Mouse (Mus musculus) stomach, postnatal 0 days (tissue): ENCODE measurements around the gene Opcml. TPM values are rescaled to one million over a fixed set of nuclear protein-coding genes. Genes with fewer than 3 reads are reported as not detected.

Source experiments
- ATAC-seq: fragments of 200-750 bp; cut with Nextera tagmentation; 2 replicates; pipeline ENCODE4 v1.8.0; 2017; ENCODE audit not compliant: low FRiP score, low TSS enrichment
- DNase-seq: peaks from one replicate; pipeline ENCODE4 v3.0.0-alpha.2; 2016; ENCODE audit warnings: low spot score
- H3K27ac ChIP-seq: fragments of 300-500 bp; sonication (generic); replicated peaks from 2 replicates; pipeline ENCODE4 v1.5.1; 2014; ENCODE audit warnings: mild to moderate bottlenecking, control low read depth
- H3K27me3 ChIP-seq: fragments of 300-500 bp; sonication (generic); 2 replicates; pipeline ENCODE4 v1.6.1; 2014; ENCODE audit warnings: low read length; ENCODE audit not compliant: control insufficient read depth, insufficient read depth
- H3K36me3 ChIP-seq: fragments of 300-500 bp; sonication (generic); 2 replicates; pipeline ENCODE4 v1.6.1; 2014; ENCODE audit warnings: low read length, mixed read lengths; ENCODE audit not compliant: control insufficient read depth, insufficient read depth
- H3K4me1 ChIP-seq: fragments of 300-500 bp; sonication (generic); replicated peaks from 2 replicates; pipeline ENCODE4 v1.6.1; 2014; ENCODE audit warnings: antibody characterized with exemption; ENCODE audit not compliant: control insufficient read depth, insufficient read depth
- H3K4me2 ChIP-seq: fragments of 300-500 bp; sonication (generic); replicated peaks from 2 replicates; pipeline ENCODE4 v1.6.1; 2014; ENCODE audit warnings: low read depth, mild to moderate bottlenecking, control low read depth, moderate library complexity
- H3K4me3 ChIP-seq: fragments of 300-500 bp; sonication (generic); 2 replicates; pipeline ENCODE4 v1.5.1; 2014; ENCODE audit warnings: low read depth, low read length, control low read depth
- H3K9ac ChIP-seq: fragments of 300-500 bp; sonication (generic); 2 replicates; pipeline ENCODE4 v1.6.1; 2014; ENCODE audit warnings: mild to moderate bottlenecking, low read length, control low read depth, mixed read lengths
- H3K9me3 ChIP-seq: fragments of 300-500 bp; sonication (generic); 2 replicates; pipeline ENCODE4 v1.6.1; 2016; ENCODE audit warnings: low read length; ENCODE audit not compliant: control insufficient read depth
- CTCF ChIP-seq: IDR thresholded peaks from 2 replicates; pipeline ENCODE4 v1.5.1; 2016; ENCODE audit warnings: antibody characterized with exemption, low read depth, mild to moderate bottlenecking, moderate library complexity
- EP300 ChIP-seq: optimal IDR thresholded peaks from 2 replicates; pipeline ENCODE3; 2016; ENCODE audit warnings: antibody characterized with exemption
- WGBS: fragments of 180-500 bp; shearing (Covaris S2); extraction: QIAGEN DNeasy Blood & Tissue Kit; methylation state at CpG from one replicate; pipeline ENCODE4 v1.1.7; 2014; 5-methylcytosine and 5-hydroxymethylcytosine counted together
- polyA plus RNA-seq: library from polyadenylated mRNA; unstranded; fragments of >200 nt; fragmentation: Nextera tagmentation; extraction: Ambion mirVana; gene quantifications from 2 replicates; pipeline ENCODE4 v1.2.1, GENCODE M21; 2015

Opcml gene
- polyA plus RNA-seq, 1 experiment from 2014 or later, result 1.1 TPM

DNA sequence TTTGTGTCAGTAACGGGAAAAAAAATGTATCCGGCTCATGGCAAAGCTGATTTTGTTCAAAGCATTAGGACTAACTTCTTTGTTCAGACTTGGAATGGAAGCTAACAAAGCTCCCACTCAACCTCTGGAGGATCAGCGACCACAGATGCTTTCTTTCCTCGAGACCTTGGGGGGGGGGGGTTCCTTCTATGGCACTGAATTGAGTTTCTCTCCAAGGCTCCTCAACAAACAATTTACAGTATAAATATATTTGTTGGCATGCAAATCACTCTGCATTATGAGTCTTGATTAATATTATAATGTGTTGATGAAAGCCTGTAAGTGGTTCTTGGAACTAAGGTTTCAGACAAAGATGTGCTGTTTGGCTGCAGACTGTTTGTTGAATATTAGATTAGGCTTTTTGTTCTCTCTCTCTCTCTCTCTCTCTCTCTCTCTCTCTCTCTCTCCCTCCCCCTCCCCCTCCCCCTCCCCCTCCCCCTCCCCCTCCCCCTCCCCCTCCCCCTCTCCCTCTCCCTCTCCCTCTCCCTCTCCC lies 797.3 kb downstream of the Opcml start:
- Histone ChIP-seq H3K9me3 (no peaks in the 10 kb centered on the region), H3K36me3 (no peaks in the 10 kb centered on the region), H3K27ac (no peak overlapping the region), H3K4me2 (no peak overlapping the region), H3K4me1 (no peaks in the 10 kb centered on the region), H3K9ac (no peak overlapping the region), H3K27me3 (no peaks in the 10 kb centered on the region), H3K4me3 (no peak overlapping the region)
- WGBS, result 77% methylated on average over 4 of the region's 4 CpGs
- DNase-seq (no peak), ATAC-seq (no peak)
- TF ChIP-seq EP300, result no peak
- no peak for TF ChIP-seq CTCF

DNA sequence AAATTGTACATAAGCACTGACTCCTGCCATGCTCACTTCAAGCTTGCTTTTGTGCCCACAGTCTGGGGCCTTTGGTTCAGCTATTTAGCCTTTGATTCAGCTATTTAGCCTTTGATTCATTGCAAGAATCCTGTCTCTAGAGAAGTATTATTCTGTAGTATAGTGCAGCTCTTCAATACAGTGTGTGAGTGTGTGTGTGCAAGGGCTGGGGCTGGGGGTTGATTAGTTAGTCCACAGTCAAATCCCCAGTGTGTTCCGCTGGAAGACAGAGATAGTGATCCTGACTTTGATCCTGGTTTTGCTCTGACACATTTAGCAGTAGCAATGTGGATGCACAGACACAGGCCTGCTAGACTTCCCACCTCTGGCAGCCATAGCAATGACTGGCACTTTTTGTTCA lies 797.9 kb downstream of the Opcml start:
- Histone ChIP-seq H3K36me3 (no peaks in the 10 kb centered on the region), H3K9me3 (no peaks in the 10 kb centered on the region), H3K4me1 (no peaks in the 10 kb centered on the region), H3K9ac (no peak overlapping the region), H3K4me2 (no peak overlapping the region), H3K4me3 (no peak overlapping the region), H3K27me3 (no peaks in the 10 kb centered on the region), H3K27ac (no peak overlapping the region)
- ATAC-seq, result no peak
- DNase-seq, result no peak
- 78% methylated on average over 1 of the region's 1 CpGs for WGBS
- no peak for TF ChIP-seq EP300
- no peak for TF ChIP-seq CTCF

GRCm38 (mm10) chr9:28592208-28592607 lies 801.6 kb downstream of the Opcml start:
- H3K4me1 ChIP-seq, result no peaks in the 10 kb centered on the region
- ATAC-seq, result no peak
- H3K9me3 ChIP-seq, result no peaks in the 10 kb centered on the region
- 57% methylated on average over 3 of the region's 3 CpGs for WGBS
- TF ChIP-seq CTCF (no peak), EP300 (no peak)
- H3K4me3 ChIP-seq, result no peak overlapping the region
- H3K27me3 ChIP-seq, result no peaks in the 10 kb centered on the region
- H3K4me2 ChIP-seq, result no peak overlapping the region
- no peak overlapping the region for H3K27ac ChIP-seq
- no peak for DNase-seq
- no peak overlapping the region for H3K9ac ChIP-seq
- no peaks in the 10 kb centered on the region for H3K36me3 ChIP-seq

DNA sequence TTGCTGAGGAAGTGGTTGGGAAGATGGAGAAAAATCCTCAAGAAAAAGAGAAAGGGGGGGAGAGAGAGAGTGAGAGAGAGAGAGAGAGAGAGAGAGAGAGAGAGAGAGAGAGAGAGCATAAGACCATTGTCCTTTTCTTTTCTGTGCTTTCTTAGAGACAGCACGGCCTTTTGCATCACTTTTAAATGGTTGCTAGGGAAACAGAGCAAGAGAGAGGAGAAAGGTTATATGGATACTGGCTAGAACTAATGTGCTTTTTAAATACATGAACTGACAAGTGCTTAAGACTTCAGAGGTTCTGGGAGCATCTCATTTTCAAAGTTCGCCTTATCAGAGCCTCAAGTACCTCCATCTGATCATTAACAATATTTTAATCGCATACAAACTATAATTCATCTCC lies 804.5 kb downstream of the Opcml start:
- Histone ChIP-seq H3K27me3 (no peaks in the 10 kb centered on the region), H3K9ac (no peak overlapping the region), H3K4me3 (no peak overlapping the region), H3K36me3 (no peaks in the 10 kb centered on the region), H3K4me2 (no peak overlapping the region), H3K27ac (no peak overlapping the region), H3K9me3 (no peaks in the 10 kb centered on the region), H3K4me1 (no peaks in the 10 kb centered on the region)
- TF ChIP-seq CTCF (no peak), EP300 (no peak)
- ATAC-seq (no peak), DNase-seq (no peak)
- 80% methylated on average over 3 of the region's 3 CpGs for WGBS

GRCm38 (mm10) chr9:28605561-28605960 lies 815.0 kb downstream of the Opcml start:
- no peak overlapping the region for H3K9ac ChIP-seq
- no peak overlapping the region for H3K4me3 ChIP-seq
- no peaks in the 10 kb centered on the region for H3K27me3 ChIP-seq
- no peak overlapping the region for H3K4me2 ChIP-seq
- WGBS, result 39% methylated on average over 1 of the region's 1 CpGs
- H3K4me1 ChIP-seq, result no peaks in the 10 kb centered on the region
- ATAC-seq, result no peak
- TF ChIP-seq CTCF (no peak), EP300 (no peak)
- H3K36me3 ChIP-seq, result no peaks in the 10 kb centered on the region
- no peak for DNase-seq
- no peak overlapping the region for H3K27ac ChIP-seq
- H3K9me3 ChIP-seq, result no peaks in the 10 kb centered on the region

- TF ChIP-seq CTCF (no peak), EP300 (no peak)
- Histone ChIP-seq H3K27me3 (no peaks in the 10 kb centered on the region), H3K4me3 (no peak overlapping the region), H3K27ac (no peak overlapping the region), H3K9me3 (no peaks in the 10 kb centered on the region), H3K36me3 (no peaks in the 10 kb centered on the region), H3K9ac (no peak overlapping the region), H3K4me1 (no peaks in the 10 kb centered on the region), H3K4me2 (no peak overlapping the region)
- no peak for DNase-seq
- 48% methylated on average over 6 of the region's 6 CpGs for WGBS
- no peak for ATAC-seq
Observed at GRCm38 (mm10) chr9:28613683-28614620, 823.4 kb downstream of the Opcml start.
